Mouse (Mus musculus): ENCODE measurements around the gene Slc35e3. TPM values are rescaled to one million over a fixed set of nuclear protein-coding genes. Genes with fewer than 3 reads are reported as not detected.
"Not testable (repeated sequence)": the region's sequence is repeated elsewhere in the genome, so short reads cannot be mapped to it uniquely, and the experiment has no call there.

Slc35e3 gene
- total RNA-seq, 2 experiments from 2014 or later: 7.4 to 7.5 TPM

DNA sequence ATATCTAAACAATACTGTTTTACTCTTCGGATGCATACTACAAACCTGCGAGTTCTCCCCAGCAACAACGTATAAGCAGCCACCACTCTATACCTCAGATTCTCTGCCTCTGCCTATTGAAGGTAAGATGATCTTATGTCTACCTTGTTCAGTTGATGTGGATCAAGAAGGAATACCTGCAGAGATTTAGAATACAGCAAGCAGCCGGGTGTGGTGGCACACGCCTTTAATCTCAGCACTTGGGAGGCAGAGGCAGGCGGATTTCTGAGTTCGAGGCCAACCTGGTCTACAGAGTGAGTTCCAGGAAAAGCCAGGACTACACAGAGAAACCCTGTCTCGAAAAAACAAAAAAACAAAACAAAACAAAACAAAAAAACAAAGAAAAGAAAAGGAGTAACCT, 8.7 kb downstream of the Slc35e3 start:
- DNase-seq (ENCODE audit: low spot score); intact Hi-C loops (cut with DNase I): not testable (repeated sequence)

GRCm38 (mm10) chr10:117737075-117737474, 9.1 kb downstream of the Slc35e3 start:
- no peak for DNase-seq (ENCODE audit: low spot score)
- intact Hi-C loops (cut with DNase I): no loop called here

DNA sequence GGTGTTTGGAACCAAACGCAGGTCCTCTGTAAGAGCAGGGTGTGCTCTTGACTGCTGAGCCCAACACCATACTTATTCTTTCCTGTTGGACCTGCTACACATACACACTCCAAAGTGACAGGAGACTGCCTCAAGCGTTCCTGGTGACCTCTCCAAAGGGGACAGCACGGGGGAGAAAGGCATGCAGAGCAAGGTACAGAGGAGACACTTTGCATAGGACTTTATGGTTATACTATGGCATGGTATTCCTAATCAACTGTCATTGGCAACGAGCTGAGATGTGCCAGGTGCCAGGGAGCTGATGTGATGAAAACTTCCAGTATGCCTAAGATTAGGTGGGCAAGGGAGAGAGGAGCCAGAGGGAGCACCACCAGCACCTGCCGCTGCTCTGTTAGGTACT, 9.6 kb downstream of the Slc35e3 start:
- intact Hi-C loops (cut with DNase I): no loop called here
- no peak for DNase-seq (ENCODE audit: low spot score)

GRCm38 (mm10) chr10:117735396-117735795, 10.8 kb downstream of the Slc35e3 start:
- DNase-seq (ENCODE audit: low spot score); intact Hi-C loops (cut with DNase I): not testable (repeated sequence)

DNA sequence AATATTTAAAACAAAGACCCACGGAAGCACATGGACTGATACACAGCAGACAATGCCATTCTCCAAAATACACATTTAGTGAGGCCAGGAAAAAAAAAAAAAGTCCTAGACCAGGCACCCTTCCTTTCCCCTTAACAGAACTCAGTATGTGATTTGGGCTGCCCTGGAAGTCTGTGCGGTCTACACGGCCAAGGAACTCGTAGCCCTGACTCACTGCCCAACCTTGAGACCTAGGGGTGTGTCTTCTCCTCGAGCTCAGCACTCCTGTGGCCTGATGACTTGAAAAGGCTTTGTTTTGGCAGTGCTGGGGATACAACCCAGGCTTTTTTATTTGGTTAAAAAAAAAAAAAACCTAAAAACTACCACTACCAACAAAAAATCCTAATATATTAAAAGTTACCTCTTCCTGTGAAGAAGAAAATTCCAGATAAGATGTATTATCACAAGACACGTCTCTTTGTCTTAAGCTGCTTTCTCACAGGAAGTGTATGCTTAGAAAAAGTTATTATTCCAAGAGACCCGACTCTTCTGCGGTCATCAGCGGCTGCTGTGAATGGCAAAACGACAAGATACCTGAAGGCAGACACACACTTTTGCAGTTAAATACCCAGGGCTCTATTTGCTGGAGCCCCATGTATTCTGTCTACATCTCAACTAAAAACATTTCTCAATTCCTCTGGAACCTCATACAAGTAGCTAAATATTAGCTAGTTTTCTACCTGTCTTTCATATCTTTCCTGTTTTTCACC, 11.9 kb downstream of the Slc35e3 start:
- DNase-seq (ENCODE audit: low spot score): not testable (repeated sequence)

GRCm38 (mm10) chr10:117733626-117734025, 12.5 kb downstream of the Slc35e3 start:
- intact Hi-C loops (cut with DNase I); DNase-seq (ENCODE audit: low spot score): not testable (repeated sequence)

More for the DNA sequence above, 11.9 kb downstream of the Slc35e3 start:
- intact Hi-C loops (cut with DNase I): not testable (repeated sequence)

GRCm38 (mm10) chr10:117732962-117733592, 13.1 kb downstream of the Slc35e3 start:
- DNase-seq (ENCODE audit: low spot score): no peak
- intact Hi-C loops (cut with DNase I): no loop called here

DNA sequence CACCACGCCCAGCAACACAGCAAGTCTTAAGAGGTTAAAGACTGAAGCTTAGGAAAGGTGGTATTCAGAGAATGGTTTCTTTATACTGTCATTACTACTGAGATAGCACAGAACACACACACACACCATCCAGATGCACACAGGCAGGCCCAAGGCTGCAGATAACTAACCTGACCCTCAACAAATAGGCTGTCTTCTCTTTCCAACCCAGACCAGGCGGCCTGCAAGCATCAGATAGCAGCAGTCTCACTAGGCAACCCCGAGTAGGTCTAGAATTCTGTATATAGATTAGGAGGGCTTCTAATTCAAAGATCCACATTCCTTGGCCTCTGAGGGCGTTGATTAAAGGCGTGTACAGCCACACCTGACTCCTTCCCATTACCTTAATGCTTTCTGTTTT, 14.0 kb downstream of the Slc35e3 start:
- intact Hi-C loops (cut with DNase I): no loop called here
- no peak for DNase-seq (ENCODE audit: low spot score)

GRCm38 (mm10) chr10:117731244-117732101, 14.7 kb downstream of the Slc35e3 start:
- DNase-seq (ENCODE audit: low spot score): no peak
- intact Hi-C loops (cut with DNase I): loop anchor here (1.0 kb wide), 1 partner anchor 379 kb away; no protein-coding TSS in a partner anchor

GRCm38 (mm10) chr10:117730637-117731203, 15.4 kb downstream of the Slc35e3 start:
- no peak for DNase-seq (ENCODE audit: low spot score)
- intact Hi-C loops (cut with DNase I): loop anchor here (1.0 kb wide), 1 partner anchor 380 kb away; no protein-coding TSS in a partner anchor

GRCm38 (mm10) chr10:117730140-117730539, 16.0 kb downstream of the Slc35e3 start:
- no peak for DNase-seq (ENCODE audit: low spot score)
- intact Hi-C loops (cut with DNase I): no loop called here

GRCm38 (mm10) chr10:117729139-117729814, 16.9 kb downstream of the Slc35e3 start:
- DNase-seq (ENCODE audit: low spot score): no peak
- intact Hi-C loops (cut with DNase I): no loop called here

- no peak for DNase-seq (ENCODE audit: low spot score)
- intact Hi-C loops (cut with DNase I): no loop called here
Measured at GRCm38 (mm10) chr10:117728574-117728973, 17.6 kb downstream of the Slc35e3 start.

GRCm38 (mm10) chr10:117727518-117728110, 18.6 kb downstream of the Slc35e3 start:
- no peak for DNase-seq (ENCODE audit: low spot score)
- intact Hi-C loops (cut with DNase I): no loop called here

DNA sequence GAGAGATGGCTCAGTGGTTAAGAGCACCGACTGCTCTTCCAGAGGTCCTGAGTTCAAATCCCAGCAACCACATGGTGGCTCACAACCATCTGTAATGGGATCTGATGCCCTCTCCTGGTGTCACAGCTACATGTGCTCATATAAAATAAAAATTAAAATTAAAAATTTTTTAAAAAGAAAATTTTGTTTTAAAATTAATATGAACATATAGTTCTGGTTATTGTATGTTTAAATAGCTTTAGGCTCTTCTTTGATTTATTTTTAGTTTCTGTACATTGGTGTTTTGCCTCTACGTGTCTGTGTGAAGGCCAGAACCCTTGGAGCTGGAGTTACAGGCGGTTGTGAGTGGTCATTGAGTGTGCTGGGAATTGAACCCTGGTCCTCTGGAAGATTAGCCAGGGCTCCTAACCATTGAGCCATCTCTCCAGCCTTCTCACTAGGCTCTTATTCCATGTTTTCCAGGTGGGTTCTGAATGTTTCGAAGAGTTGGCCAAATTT, 19.2 kb downstream of the Slc35e3 start:
- intact Hi-C loops (cut with DNase I): no loop called here
- no peak for DNase-seq (ENCODE audit: low spot score)

DNA sequence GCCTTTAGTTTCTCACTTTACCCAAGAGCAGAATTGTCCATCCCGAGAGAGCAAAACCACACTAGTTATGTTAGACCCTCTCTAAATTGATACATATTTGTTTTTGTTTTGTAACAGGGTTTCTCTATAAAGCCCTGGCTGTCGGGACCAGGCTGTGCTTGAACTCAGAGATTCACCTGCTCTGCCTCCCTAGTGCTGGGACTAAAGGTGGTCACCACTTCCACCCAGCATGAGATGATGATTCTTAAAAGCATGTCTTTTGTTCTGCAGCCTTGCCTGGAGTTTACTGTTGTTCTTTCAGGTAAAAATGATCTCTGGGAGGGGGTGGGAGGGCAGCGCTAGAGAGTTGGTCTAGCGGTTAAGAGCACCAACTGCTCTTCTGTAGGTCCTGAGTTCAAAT, 19.8 kb downstream of the Slc35e3 start:
- intact Hi-C loops (cut with DNase I): no loop called here
- DNase-seq (ENCODE audit: low spot score): no peak

DNA sequence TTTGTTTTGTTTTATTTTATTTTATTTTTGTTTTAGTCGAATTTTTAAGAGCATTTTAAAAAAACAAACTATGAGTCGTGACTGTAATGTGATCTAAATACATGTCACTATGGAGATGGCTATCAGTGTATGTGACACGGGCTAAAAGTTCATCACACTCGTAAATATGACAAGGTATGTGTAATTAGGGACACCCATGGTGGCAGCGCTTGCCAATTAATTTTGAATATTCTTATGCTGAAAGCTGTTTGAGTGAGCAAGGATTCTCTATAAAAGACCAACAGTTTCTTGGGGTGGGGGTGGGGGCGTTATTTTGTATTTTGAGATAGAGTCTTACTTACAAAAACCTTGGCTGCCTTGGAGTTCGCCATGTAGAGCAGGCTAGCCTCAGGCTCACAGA, 20.5 kb downstream of the Slc35e3 start:
- no peak for DNase-seq (ENCODE audit: low spot score)
- intact Hi-C loops (cut with DNase I): no loop called here

DNA sequence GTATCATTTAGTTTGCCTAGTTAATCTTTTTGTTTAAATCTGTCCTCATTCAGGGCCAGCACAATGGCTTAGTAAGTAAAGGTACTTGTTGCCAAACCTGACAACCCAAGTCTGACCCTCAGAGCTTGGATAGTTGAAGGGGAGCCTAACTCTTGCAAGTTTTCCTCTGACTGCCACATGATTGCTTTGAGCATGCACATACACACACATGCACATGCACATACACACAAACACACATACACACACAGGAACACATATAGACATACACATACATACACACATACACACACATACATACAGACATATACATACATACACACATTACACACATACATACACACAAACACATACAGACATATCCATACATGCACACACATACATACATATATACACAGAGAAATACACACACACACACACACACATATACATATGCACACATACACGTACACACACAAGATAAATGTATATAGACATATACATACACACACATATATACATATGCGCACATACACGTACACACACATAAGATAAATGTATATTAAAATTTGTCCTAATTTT, 21.3 kb downstream of the Slc35e3 start:
- intact Hi-C loops (cut with DNase I): no loop called here
- DNase-seq (ENCODE audit: low spot score): no peak

Measured in heart, postnatal 25 days (tissue).